Mouse (Mus musculus) naive thymus-derived CD4-positive, alpha-beta T cell, adult 2 months (primary cell): Measurements from ENCODE around the gene Ncapd3.
A peak's percentile ranks its signal among the peaks of the same experiment; 100 is the strongest.

Experiments used
- DNase-seq: peaks from one replicate; pipeline ENCODE4 v3.0.0-alpha.2; 2011; ENCODE audit warnings: low read depth

The Ncapd3 gene

DNA sequence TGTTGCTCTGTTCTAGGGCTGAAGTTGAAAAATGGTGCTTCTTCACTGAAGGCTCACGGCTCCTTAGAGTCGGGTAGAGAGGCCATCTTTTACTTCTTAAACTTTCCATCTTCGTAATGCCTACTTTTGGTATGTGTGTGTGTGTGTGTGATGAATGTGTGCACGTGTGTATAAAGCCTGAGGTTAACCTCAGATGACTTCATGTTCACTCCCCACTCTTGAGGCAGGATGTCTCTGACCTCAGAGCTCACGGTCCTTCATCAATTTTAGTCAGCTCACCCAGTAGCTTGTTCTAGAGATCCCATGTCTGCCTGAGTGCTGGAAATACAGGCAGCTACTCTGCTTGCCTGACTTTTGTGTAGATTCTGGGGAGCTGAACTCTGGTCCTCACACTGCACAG lies 13.9 kb downstream of the Ncapd3 start:
- no peak for DNase-seq

DNA sequence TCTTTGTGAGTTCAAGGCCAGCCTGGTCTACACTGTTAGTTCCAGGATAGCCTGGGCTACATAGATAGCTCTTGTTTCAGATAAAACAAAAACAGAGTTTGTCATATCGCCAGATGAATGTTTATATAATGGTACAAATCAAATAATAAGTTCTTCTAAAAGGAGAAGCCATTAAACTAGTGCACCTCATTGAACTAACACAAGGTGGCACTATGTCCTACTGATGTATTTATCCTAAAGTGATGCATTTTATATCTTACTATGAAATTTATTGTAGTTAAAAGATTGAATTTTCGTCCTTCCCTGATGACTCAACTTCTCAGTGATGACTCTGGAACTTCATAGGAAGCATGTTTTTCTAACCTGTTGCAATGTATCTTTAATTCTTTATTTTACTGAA lies 19.5 kb downstream of the Ncapd3 start:
- DNase-seq: no peak

DNA sequence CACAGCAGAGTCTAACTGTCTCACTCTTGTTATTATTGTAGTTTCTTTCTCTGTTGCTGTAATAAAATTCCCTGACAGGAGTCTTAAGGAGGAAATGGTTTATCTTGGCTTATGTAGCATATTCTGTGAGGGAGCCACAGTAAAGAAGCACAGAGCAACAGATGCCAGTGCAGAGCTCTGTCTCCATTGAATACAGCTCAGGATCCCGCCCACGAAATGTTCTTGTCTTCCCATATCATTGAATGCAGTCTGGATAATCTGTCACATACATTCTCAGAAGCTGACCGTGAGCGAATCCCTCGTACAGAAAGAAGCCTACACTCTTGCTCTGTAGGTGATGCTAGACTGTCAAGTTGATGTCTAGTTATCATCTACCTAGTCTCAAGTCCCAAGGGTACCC lies 28.4 kb downstream of the Ncapd3 start:
- no peak for DNase-seq

DNA sequence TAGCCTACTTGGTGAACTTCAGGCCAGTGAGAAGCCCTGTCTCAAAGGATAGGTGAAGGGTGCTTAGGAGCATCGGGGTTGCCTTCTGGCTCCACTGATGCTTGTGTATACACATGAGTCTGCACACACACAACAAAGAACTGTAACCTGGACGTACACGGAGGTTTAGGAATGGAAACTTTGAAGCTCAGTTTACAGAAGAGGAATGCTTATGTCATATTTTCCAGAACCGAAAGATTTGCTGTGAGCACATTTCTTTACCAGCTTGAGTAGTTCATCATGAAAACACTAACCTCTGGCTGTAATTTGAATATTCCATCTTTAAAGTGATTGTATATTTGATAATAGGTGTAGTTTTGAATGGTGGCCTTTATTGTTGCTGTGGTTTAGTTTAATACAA lies 40.9 kb downstream of the Ncapd3 start:
- no peak for DNase-seq

DNA sequence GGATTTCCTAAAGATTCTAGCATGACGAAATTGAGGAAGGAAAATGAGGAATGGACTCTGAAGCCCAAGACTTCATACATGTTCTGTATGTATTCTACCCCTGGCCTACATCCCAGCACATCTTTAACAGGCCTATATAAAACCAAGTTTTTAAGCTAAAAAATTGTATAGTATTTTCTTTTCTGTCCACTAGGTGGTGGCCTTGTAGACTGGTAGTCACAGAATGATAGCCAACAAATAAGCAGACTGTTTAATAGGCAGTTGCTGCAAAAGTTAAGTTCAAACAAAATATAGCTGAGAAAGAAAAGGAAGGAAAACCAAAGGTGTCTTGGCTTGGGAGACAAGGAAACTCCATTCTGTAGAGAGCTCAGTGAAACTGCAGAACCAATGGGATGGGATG lies 44.7 kb downstream of the Ncapd3 start:
- DNase-seq: no peak

DNA sequence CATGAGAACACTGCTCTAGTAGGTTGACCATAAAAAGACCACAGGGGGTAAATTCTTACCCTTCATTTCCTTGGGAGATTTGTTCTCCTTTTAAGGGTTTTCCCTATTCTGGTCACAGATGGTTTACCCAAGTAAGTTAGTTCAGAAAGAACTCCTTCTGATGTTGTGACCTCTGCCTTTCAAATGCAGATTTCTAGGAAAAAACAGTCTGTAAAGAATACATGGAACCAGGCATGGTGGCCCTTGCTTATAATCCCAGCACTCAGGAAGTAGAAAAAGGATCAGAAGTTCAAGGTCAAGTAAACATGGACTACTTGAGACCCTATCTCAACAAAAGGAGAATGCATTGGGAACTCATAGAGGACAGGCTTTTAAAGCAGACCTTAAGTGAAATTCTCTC lies 45.8 kb downstream of the Ncapd3 start:
- DNase-seq: no peak

DNA sequence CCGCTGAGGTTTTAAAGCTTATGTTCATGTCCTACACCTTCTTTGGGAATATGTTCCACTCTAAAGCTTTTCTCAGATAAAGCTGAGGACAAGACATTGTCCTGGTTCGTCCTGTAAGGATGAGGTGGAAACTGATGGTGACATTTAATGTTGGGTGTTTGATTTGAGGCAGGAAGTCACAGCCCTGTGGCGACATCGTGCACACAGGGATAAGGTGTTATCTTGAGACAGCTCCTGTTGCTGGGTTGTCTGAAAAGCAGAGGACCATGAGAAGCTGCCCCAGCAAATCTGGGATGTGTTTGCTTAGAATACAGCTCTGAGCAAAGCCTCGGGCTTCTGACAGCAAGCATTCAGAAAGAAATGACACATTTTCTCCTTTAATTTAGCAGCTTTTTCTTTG lies 56.3 kb downstream of the Ncapd3 start:
- no peak for DNase-seq

DNA sequence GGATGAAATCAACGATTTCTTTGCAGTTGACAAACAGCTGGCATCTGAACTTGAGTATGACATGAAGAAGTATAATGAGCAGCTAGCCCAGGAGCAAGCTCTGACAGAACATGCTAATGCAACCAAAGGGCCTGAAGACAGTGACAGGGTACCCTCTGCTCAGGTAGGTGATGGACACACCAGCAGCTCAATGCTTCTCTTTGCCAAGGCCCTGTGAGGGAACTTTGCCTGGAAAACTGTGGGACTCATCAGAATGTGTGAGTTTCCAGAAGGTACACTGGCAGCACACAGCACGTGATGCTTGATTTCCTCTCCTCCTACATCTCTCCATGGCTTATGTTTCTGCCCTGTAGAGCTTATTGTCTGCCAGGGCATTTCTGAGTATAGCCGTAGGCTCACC lies 57.4 kb downstream of the Ncapd3 start:
- no peak for DNase-seq

DNA sequence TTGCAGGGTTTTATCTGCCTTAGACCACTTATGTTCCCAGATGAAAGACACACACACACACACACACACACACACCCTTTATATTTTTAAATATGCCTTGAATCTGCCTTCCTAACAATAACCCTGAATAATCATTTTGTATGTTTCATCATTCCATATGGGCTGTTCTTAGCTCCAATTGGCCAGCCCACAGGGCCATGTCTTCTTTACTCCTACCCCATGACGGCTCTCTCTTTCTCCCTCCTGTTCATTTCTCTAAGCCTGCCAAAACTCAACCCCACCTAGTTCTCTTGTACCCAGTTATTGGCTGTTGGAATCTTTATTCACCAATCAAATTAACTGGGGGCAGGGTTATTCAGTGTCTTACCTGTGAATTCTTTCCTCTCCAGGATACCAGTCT lies 60.2 kb downstream of the Ncapd3 start:
- no peak for DNase-seq

DNA sequence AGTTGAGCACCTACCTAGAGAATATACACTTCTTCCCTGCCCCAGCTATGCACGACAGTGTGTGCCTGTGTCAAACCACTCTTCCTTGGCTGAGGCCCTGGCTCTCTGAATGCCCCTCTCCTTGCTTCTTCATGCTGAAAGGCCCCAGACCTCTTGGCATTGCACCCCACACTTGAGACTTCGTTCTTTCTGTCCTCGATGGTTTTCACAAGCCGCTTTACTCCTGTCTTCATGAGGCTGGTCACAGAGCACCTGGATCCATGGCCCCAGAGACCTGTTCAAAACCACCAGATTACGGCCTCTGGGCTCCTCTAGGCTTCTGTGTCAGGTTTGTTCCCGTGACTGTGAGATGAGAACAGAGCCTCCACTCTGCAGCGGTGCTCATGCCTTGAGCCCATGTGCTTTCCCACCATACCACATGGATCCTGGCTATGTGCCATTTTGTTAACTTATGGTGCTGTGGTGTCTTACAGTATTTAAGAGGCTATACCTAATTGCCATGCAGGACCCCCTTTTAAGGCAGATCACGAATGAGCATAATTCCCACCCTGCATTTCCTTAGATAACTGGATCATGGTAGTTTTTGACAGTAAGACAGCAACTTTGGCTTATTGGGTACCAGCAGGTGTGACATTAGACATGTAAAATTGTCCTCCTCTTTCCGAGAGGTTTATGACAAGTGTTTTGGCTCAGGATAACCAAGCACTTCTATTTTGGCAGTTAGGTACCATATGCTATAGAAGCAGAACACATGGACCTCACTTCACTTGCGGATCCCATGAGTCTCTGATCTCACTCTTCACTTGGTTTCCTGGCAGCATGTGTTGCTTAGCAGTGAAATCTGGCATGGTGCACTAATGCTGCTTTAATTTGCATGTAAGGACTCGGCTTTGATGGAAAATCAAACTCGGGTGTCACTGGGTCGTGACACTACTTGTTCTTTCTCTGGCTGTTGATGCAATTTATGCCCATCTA lies 61.1 kb downstream of the Ncapd3 start:
- no peak for DNase-seq

DNA sequence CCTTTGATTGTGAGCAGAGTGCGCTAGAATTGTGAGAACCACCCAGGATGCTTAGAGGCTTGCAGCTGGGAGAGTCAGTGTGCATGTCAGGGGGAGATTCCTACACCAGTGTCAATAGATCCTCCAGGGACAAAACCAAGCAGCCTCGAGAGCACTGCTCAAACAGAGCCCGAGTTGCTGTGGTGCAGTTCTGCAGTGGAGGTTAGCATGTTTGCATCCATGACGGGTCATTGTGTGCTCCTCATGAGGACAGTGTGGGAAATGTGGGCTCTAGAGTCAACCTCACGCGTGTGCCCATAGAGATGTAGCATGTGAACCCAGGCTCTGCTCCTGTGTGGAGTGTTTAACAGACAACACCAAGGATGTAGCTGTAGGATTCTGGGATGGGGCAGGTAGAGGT lies 62.9 kb downstream of the Ncapd3 start:
- DNase-seq: no peak

DNA sequence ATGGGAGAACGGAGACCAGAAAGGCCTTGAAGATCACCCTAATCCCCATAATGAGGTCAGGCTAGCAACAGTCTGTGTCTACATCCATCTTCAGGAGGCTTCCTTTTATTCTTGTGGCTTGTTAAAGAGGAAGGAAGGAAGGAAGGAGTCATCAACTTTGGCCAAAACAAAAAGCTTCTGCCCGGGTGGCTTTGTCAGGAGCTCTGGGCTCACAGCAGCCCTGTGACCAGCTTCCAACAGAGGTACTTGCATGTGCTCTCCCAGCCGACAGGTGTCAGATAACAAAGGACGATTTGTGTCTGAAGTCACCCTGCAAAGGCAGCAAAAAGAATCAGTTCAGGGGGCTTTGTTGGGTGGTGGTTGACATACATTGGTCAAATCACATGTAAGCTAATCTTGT lies 68.1 kb downstream of the Ncapd3 start:
- no peak for DNase-seq

DNA sequence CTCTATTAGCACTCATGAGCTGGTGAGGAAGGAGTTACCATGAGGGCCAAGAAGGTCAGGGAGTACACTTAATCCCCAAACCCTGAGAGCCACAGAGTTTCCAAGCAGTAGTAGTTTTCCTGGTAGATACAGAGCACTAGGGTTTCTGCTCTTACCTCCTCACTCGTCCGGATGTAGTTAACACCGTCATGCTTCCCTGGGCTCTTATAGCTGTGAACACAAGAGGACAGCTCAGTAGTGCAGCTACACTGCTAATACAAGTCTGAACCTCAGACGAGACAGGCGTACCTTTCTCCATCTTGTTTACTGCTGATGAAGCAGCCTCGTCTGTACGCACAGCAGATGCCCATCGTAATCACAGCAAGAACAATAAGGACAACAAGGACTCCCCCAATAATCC lies 68.6 kb downstream of the Ncapd3 start:
- no peak for DNase-seq

DNA sequence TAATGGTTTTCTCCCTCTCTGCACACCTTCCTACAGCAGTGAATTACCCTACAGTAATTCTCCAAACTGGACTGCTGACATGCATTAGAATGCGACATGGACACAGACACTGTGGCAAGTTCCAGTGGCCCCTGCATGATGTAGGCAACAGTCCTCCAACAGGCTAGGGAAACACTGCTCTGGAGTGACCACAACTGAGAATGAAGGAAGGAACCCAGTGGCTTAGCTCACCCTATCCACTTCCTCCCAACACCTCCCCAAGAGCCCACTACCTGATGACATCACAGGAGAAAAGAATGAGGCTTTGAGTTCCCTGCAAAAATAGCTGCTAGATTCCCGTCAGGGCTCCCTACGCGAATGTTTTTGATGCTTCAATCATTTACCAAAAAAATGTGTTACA lies 69.5 kb downstream of the Ncapd3 start:
- no peak for DNase-seq

DNA sequence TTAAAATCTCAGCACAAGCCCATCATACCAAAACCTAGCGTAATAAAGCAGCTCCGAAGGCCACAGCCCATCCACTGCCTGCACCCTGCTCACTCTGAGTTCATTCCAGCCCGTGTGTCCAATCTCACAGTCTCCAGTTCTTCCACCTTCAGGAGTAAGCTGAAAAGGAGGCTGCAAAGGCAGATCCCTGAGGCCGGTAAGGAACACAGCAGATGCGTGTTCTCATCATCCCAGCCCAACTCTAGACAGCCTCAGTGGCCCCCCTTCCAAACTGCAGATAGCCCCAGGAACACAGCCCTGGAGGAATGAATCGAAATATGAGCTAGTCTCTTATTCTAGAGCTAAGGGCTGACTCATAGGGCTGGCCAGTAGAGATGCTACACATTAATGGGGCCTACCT lies 71.5 kb downstream of the Ncapd3 start:
- no peak for DNase-seq

DNA sequence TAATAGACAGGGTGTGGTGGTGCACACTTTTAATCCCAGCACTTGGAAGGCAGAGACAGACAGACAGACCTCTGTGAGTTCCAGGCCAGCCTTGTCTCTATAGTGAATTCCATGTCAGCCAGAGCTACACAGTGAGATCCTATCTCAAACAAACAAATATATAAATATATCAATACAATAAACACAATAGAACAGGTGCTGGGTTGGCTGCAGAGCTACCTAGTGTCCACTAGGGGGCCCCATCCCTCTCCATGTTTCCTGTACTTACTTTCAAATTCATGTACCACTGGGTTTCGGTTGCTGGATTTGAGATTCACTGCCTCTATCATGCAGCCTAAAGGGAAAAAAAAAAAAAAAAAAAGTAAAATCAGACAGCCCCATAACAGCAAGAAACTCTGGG lies 76.1 kb downstream of the Ncapd3 start:
- DNase-seq: peak; percentile 43

DNA sequence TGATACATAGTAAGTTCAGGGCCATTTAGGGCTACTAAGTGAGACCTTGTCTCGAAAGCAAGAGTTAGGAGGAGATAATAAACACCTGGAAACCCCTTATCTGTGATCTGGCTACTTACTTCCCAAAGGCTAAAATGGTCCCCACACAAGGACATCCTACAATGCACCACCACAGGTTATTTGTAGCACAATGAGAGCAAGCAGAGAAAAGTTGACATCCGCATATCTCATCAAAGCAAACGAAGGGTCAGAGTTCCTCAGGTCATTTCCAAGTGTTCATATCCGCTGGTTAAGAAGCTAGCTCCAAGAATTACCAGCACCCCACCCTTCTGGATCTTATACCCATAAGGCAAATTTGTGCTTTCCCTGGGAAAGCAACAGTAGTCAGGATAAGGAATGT lies 78.5 kb downstream of the Ncapd3 start:
- no peak for DNase-seq

DNA sequence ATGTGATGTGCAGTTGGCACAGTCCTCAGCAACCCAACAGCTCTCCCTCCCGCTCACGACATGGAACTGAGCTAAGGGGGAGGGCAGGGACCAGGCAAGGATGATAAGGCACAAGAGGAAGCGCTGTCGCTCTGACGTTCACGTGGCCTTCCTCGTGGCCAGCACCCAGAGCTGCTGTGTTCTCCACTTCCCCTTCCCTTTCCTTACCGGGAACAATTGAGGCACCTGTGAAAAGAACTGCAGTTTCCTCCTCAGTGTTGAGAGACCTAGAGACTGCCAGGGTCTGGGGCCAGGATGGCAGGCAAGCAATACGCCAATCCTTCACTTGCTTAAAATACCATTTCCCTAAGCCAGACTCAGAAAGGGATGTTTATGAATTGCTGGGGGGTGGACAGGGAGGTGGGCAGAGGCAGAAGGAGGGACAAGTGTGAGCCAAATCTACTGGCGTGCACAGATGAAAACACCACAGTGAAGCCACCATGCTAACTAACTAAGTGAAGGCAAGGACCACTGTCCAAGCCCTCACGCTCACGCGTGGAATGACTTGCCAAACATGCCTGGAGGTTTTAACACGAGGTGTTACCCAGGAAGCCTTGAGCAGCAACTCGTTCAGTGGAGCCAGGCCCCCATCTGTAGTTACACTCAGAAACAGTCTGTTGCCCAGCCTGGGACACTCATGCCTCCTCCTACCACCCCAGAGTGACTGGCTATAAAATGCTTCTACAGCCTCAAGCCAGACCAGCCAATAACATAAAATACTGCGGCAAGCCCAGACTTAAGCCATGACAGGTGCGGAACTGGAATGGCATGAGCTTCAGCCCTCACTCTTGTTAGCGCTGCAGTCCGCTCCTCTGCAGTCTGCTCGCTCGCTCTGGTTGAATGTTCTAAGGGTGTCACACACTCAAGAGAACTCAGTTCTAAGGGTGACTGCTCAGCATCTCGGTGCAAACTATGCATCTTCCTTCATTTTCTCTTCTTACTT lies 79.8 kb downstream of the Ncapd3 start:
- DNase-seq: no peak

DNA sequence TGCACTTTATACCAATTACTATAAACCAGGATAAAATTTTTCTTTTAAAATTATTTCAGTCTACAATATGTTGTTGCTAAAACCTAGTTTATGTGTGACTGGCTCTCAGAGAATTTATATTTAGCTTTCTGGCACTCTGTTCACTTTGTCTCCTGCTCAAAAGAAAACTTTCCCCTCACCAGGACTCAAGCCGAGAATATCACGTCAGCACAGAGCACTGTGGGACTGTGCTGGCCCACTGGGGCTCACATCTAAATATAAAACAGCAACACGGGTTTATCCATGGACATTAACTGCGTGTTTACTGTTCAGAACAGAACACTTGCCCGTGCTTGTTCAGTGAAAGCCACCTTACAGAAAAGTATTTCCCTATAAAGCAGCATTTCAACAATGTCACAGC lies 80.7 kb downstream of the Ncapd3 start:
- no peak for DNase-seq

DNA sequence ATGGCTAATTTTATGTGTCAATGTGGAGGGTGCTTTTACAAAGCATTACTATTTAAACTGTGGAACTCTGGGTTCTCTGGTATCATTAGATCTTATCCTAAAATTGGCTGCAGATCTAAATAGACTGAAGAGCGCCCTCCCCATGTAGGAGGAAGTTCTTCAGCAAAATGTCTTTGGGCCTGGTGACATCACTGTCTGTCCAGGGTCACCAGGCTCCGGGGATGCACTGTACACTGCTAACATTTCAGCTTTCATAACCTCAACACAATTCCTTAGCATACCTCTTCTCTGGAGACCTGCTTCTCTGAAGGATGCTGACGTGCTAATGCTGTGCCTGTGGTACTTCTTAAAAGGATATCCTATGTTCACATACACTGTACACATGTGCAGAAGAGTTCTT lies 81.8 kb downstream of the Ncapd3 start:
- DNase-seq: no peak

DNA sequence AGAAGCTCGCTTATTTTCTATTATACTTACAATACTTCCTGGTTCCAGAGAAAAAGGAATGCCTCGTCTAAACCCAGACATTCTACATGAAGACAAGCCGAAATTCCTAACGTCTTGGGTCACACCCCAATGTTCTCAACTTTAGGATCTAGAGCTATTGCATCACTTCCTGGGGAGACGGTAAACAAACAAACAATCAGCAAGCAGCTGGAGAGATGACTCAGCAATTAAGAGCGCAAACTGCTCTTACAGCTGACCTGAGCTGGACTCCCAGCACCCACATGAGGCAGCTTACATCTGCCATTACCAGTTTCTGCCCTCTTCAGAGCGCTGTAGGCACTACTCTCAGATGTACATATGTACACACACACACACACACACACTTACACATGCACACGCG lies 91.3 kb downstream of the Ncapd3 start:
- DNase-seq: no peak

DNA sequence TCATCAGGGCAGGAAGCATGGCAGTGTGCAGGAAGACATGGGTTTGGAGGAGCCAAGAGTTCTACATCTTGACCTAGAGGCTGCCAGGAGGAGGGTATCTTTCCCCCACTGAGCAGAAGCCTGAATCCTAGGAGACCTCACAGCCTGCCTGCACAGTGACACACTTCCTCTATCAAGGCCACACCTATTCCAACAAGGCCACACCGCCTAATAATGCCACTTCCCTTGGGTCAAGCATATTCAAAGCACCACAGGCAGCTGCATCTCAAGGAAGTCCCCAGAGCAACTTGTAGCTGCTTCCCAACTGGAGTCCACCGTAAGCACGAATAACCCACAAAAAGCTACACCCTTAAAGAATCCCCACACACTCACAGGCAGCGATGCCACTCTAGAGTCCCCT lies 92.1 kb downstream of the Ncapd3 start:
- no peak for DNase-seq

DNA sequence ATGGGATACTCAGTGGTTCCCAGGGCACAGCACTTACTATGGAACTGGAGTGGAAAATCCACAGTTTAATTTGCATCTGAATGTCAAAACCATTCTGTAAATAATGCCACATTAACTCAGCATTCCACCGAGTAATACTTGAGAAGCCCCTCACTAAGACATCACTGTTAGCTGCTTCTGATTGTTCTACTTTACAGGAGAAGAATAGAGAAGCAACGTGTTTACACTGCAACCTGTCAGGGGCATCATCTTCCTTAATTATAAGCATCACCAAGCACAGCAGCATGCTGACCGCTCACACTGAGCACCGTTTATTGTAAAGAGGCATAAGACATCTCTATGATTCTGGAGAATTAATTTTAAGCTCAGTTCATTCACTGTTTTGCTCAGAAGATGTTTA lies 93.0 kb downstream of the Ncapd3 start:
- DNase-seq: no peak
